Mouse (Mus musculus) inflammation-experienced regulatory T-cells, adult 16 weeks (primary cell): ENCODE data around the gene Nectin1. TPM values are rescaled to one million over a fixed set of nuclear protein-coding genes. Genes with fewer than 3 reads are reported as not detected.

Experiments
- polyA plus RNA-seq: library from polyadenylated mRNA; unstranded; fragments of 100-300 nt; shearing (Covaris generic); gene quantifications from one replicate; pipeline ENCODE4 v1.2.1, GENCODE M21; 2017

Gene Nectin1
- not detected for polyA plus RNA-seq

GRCm38 (mm10) chr9:43743647-43744137, at the start of gene Nectin1:
Gene Nectin1 (plus strand): TSS chr9:43743984.

